Mouse (Mus musculus) liver, postnatal 0 days (tissue): ENCODE measurements around the gene Wdr82. TPM values are rescaled to one million over a fixed set of nuclear protein-coding genes. Genes with fewer than 3 reads are reported as not detected.
A peak's percentile ranks its signal among the peaks of the same experiment; 100 is the strongest.

Experiments
- ATAC-seq: fragments of 200-750 bp; cut with Nextera tagmentation; 2 replicates; pipeline ENCODE4 v1.8.0; 2017; ENCODE audit warnings: mild to moderate bottlenecking, moderate library complexity
- DNase-seq: peaks from one replicate; pipeline ENCODE4 v3.0.0-alpha.2; 2016
- H3K27ac ChIP-seq: fragments of 300-500 bp; sonication (generic); 2 replicates; pipeline ENCODE4 v1.5.1; 2014; ENCODE audit warnings: antibody characterized with exemption, moderate library complexity, mild to moderate bottlenecking, low read depth
- H3K27me3 ChIP-seq: fragments of 300-500 bp; sonication (generic); 2 replicates; pipeline ENCODE4 v1.6.1; 2014; ENCODE audit warnings: low read length, control low read depth, mixed read lengths; ENCODE audit not compliant: insufficient read depth
- H3K36me3 ChIP-seq: fragments of 300-500 bp; sonication (generic); replicated peaks from 2 replicates; pipeline ENCODE4 v1.6.1; 2014; ENCODE audit warnings: mild to moderate bottlenecking, control low read depth, low read length, moderate library complexity, mixed read lengths; ENCODE audit not compliant: insufficient read depth
- H3K4me1 ChIP-seq: fragments of 300-500 bp; sonication (generic); 2 replicates; pipeline ENCODE4 v1.6.1; 2014; ENCODE audit warnings: antibody characterized with exemption, mild to moderate bottlenecking, control low read depth; ENCODE audit not compliant: insufficient read depth
- H3K4me2 ChIP-seq: fragments of 300-500 bp; sonication (generic); 2 replicates; pipeline ENCODE4 v1.6.1; 2014; ENCODE audit warnings: low read depth, mild to moderate bottlenecking, low read length, moderate library complexity, mixed read lengths
- H3K4me3 ChIP-seq: fragments of 300-500 bp; sonication (generic); 2 replicates; pipeline ENCODE4 v1.5.1; 2014; ENCODE audit warnings: low read depth, low read length
- H3K9ac ChIP-seq: fragments of 300-500 bp; sonication (generic); replicated peaks from 2 replicates; pipeline ENCODE4 v1.6.1; 2014; ENCODE audit warnings: mild to moderate bottlenecking, moderate library complexity
- H3K9me3 ChIP-seq: fragments of 300-500 bp; sonication (generic); 2 replicates; pipeline ENCODE4 v1.6.1; 2016; ENCODE audit warnings: mild to moderate bottlenecking, control low read depth, low read length, mixed read lengths
- CTCF ChIP-seq: sonication (generic); IDR thresholded peaks from 2 replicates; pipeline ENCODE4 v1.5.1; 2016; ENCODE audit warnings: antibody characterized with exemption, low read depth
- EP300 ChIP-seq: IDR thresholded peaks from 2 replicates; pipeline ENCODE4 v1.6.1; 2016; ENCODE audit warnings: antibody characterized with exemption, low read depth, mild to moderate bottlenecking
- WGBS: fragments of 180-500 bp; shearing (Covaris S2); extraction: QIAGEN DNeasy Blood & Tissue Kit; methylation state at CpG from one replicate; pipeline ENCODE4 v1.1.7; 2014; ENCODE audit not compliant: insufficient replicate concordance; 5-methylcytosine and 5-hydroxymethylcytosine counted together
- polyA plus RNA-seq: library from polyadenylated mRNA; unstranded; fragments of >200 nt; fragmentation: Nextera tagmentation; extraction: Ambion mirVana; gene quantifications from 2 replicates; pipeline ENCODE4 v1.2.1, GENCODE M21; 2015

Gene Wdr82
- polyA plus RNA-seq, 1 experiment from 2014 or later = 5.7 TPM

DNA sequence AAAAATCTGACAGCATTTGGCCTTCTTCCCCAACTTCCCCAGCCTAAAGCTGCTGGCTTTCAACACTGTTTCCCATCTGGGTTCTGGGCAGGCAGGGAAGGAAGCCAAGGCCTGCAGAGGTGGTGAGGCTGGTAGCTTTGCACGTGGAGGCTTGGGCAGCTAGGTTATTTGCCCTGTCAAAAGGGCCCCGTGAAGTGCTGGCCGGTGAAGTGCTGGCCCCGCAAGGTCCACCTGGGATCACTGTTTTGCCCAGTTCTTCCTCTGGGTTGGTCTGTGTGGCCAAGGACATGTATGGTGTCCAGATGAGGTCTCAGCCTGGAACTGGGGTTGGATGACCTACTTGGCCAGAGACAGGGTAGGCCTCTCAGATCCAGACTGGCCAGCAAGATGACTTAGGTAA, 39.2 kb downstream of the Wdr82 start:
- no peaks in the 10 kb centered on the region for H3K27me3 ChIP-seq
- 76% methylated on average over 4 of the region's 4 CpGs for WGBS
- DNase-seq (no peak), ATAC-seq (no peak)
- no peak overlapping the region for H3K4me3 ChIP-seq
- 0 out of 2 replicates have a peak, but pooled peaks cover 2% of the 10 kb centered on the region for H3K4me1 ChIP-seq
- no peaks in the 10 kb centered on the region for H3K9me3 ChIP-seq
- H3K27ac ChIP-seq = no peak overlapping the region
- H3K4me2 ChIP-seq = no peak overlapping the region
- TF ChIP-seq CTCF (no peak), EP300 (no peak)
- peaks cover 14% of the 10 kb centered on the region; the same call in 1 of the 2 replicates for H3K36me3 ChIP-seq
- no peak overlapping the region for H3K9ac ChIP-seq

DNA sequence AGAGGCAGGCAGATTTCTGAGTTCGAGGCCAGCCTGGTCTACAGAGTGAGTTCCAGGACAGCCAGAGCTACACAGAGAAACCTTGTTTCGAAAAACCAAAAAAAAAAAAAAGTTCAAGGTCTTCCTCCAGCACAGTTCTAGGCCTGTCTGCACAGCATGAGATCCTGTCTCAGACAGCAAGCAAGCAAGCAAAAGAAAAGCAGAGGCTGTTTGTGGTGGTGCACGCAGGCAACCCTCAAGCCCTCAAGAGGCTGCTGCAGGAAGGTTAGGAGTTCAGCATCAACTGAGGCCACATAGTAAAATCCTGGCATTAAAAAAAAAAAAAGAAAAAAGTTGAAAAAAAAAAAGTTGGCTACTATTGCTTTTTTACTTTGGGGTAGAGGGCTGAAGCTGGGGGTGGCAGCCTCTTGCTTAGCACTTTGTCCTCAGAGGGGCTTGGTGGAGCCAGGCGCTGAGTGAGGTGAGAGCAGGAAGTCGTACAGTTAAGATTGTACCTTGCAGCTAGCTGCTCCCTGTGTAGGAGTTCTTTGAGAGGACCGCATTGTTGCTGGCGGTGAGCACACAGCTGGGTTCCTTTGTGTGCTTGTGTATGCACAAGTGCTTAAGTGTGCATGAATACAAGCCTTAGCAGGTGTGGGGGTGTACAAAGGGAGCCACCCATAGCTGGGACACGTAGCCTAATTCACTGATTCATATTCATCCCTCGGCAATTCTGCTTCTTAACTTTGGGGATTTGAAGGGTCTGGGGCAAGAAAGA, 40.3 kb downstream of the Wdr82 start:
- peaks cover 14% of the 10 kb centered on the region; the same call in 1 of the 2 replicates for H3K36me3 ChIP-seq
- ATAC-seq = no peak
- no peaks in the 10 kb centered on the region for H3K9me3 ChIP-seq
- H3K27ac ChIP-seq = no peak overlapping the region
- DNase-seq = no peak
- H3K4me2 ChIP-seq = peak overlapping the region; percentile 69; the same call in 1 of the 2 replicates
- no peak overlapping the region for H3K4me3 ChIP-seq
- H3K4me1 ChIP-seq = 0 out of 2 replicates have a peak, but pooled peaks cover 2% of the 10 kb centered on the region
- WGBS = 70% methylated on average over 9 of the region's 9 CpGs
- TF ChIP-seq CTCF = no peak
- no peak for TF ChIP-seq EP300
- H3K9ac ChIP-seq = peak overlapping the region; percentile 47; the same call in 1 of the 2 replicates
- no peaks in the 10 kb centered on the region for H3K27me3 ChIP-seq

DNA sequence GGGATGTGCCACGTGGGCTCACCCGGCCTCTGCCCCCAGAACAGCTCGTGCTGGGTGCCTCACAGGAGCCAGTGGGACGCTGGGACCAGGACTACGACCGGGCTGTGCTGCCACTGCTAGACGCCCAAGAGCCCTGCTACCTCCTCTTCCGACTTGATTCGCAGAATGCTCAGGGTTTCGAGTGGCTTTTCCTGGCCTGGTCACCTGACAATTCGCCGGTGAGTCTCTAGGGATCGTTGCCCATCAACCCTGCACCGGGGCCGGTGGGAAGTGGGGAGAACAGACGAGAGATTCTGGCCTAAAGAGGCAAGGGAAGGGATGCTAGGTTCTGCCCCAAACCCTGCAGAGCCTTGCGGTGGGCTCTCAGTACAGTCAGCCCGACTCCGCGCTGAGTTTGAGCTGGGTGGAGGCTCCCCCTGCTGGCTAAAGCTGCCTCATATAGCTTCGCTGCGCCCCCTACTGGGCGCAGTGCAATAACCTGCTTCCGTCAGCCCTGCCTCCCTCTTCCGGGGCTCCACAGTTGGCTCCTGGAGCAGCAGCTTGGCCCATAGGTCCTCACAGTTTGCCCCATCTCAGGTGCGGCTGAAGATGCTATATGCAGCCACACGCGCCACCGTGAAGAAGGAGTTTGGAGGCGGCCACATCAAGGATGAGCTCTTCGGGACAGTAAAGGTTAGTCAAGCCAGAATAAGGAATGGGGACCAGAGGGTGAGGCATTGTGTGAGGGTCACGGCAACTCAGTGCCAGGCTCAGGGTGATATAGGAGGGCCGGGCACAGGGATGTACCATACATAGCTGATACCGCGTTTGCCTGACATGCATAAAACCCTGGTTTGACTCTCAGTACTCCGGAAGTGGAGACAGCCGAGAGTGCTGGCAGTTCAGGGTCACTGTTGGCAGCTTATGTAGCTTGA, 41.2 kb downstream of the Wdr82 start:
- TF ChIP-seq CTCF (peak; percentile 100), EP300 (no peak)
- WGBS = 31% methylated on average over 37 of the region's 37 CpGs
- peak overlapping the region; percentile 47; the same call in 1 of the 2 replicates for H3K9ac ChIP-seq
- H3K4me3 ChIP-seq = peak overlapping the region; percentile 11; the same call in 1 of the 2 replicates
- no peaks in the 10 kb centered on the region for H3K9me3 ChIP-seq
- ATAC-seq (peak; percentile 92), DNase-seq (peak; percentile 91)
- H3K27me3 ChIP-seq = no peaks in the 10 kb centered on the region
- H3K27ac ChIP-seq = no peak overlapping the region
- H3K36me3 ChIP-seq = peaks cover 11% of the 10 kb centered on the region; the same call in 1 of the 2 replicates
- H3K4me1 ChIP-seq = 0 out of 2 replicates have a peak, but pooled peaks cover 2% of the 10 kb centered on the region
- H3K4me2 ChIP-seq = peak overlapping the region; percentile 69

DNA sequence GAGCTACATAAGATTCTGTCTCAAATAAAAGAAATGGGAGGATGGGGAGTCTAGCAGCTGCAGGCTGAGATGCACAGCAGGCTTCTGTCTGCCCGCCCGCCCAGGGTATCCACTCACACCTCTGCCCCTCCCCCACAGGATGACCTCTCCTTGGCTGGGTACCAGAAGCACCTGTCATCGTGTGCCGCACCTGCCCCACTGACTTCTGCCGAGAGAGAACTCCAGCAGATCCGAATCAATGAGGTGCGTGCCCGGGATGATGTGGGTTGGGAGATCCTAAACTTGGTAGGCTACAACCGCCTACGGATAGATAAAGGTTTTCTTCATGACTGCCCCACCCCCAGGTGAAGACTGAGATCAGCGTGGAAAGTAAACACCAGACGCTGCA, 41.9 kb downstream of the Wdr82 start:
- ATAC-seq = no peak
- 73% methylated on average over 12 of the region's 12 CpGs for WGBS
- H3K4me3 ChIP-seq = no peak overlapping the region

DNA sequence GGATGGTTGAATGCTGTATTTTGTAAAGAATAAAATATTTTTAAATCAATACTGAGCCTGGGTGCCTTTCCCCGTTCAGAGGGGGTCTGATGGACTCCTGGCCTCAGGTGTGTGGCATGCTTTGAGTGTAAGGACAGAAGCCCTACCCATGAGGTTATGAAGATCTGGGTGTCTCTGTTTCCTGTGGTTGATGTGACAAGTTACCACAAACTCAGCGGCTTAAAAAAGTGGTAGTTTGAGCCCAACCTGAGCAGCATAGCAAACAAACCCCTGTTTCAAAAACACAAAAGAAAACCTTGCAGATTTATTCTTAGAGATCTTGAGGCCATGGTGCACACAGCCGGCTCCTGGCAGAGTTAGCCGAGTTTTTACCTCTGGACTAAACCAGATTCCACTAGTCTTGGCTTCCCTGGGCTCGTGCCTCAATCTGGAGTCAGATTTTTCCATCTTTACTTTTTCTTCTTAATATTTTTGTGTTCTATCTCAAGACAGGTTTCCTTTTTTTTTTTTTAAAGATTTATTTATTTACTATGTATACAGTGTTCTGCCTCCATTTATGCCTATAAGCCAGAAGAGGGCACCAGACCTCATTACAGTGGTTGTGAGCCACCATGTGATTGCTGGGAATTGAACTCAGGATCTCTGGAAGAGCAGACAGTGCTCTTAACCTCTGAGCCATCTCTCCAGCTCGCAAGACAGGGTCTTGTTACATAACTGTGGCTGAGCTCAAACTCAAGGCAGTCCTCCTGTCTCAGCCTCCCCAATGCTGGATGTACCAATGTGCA, 44.8 kb downstream of the Wdr82 start:
- H3K36me3 ChIP-seq = peaks cover 9% of the 10 kb centered on the region; the same call in 1 of the 2 replicates
- no peak overlapping the region for H3K4me3 ChIP-seq
- H3K4me1 ChIP-seq = 0 out of 2 replicates have a peak, but pooled peaks cover 2% of the 10 kb centered on the region
- H3K9ac ChIP-seq = no peak overlapping the region
- TF ChIP-seq EP300 = no peak
- peak; percentile 52 for TF ChIP-seq CTCF
- ATAC-seq (no peak), DNase-seq (no peak)
- WGBS = 60% methylated on average over 6 of the region's 6 CpGs
- no peaks in the 10 kb centered on the region for H3K27me3 ChIP-seq
- H3K27ac ChIP-seq = no peak overlapping the region
- H3K9me3 ChIP-seq = no peaks in the 10 kb centered on the region
- no peak overlapping the region for H3K4me2 ChIP-seq

More for the DNA sequence above, 41.9 kb downstream of the Wdr82 start:
- TF ChIP-seq EP300 (no peak), CTCF (no peak)
- H3K27ac ChIP-seq = no peak overlapping the region
- H3K4me1 ChIP-seq = 0 out of 2 replicates have a peak, but pooled peaks cover 2% of the 10 kb centered on the region
- DNase-seq = no peak
- H3K9ac ChIP-seq = no peak overlapping the region
- peaks cover 9% of the 10 kb centered on the region; the same call in 1 of the 2 replicates for H3K36me3 ChIP-seq
- H3K9me3 ChIP-seq = no peaks in the 10 kb centered on the region
- no peak overlapping the region for H3K4me2 ChIP-seq
- no peaks in the 10 kb centered on the region for H3K27me3 ChIP-seq
